Mouse (Mus musculus) CH12.LX (cell line): ENCODE measurements at regions not wholly inside any gene's neighbourhood (a gene's known extent, or its start where the extent isn't known, plus 50 kb on each side); places are given as distances from the start of the nearest gene placed in this dataset.
"Not testable (repeated sequence)": the region's sequence is repeated elsewhere in the genome, so short reads cannot be mapped to it uniquely, and the experiment has no call there.

ENCODE experiments used
- DNase-seq: peaks from one replicate; pipeline ENCODE4 v3.0.0-alpha.2; 2013; ENCODE audit errors: extremely low read depth
- H3K27ac ChIP-seq: 2 replicates; pipeline ENCODE4 v1.5.1; 2012; ENCODE audit warnings: low read depth, mild to moderate bottlenecking, control low read depth, moderate library complexity; ENCODE audit not compliant: insufficient read depth
- H3K27me3 ChIP-seq: replicated peaks from 2 replicates; pipeline ENCODE3; 2012; ENCODE audit warnings: inconsistent platforms
- H3K36me3 ChIP-seq, 2 experiments: replicated peaks in 1 of 2; 2 replicates each; pipeline versions ENCODE3 to v1.6.1; 2012; ENCODE audit warnings: inconsistent platforms in 1 of 2, low read length in 1 of 2, mild to moderate bottlenecking in 1 of 2, mixed read lengths in 1 of 2, moderate library complexity in 1 of 2; ENCODE audit not compliant: control insufficient read depth in 1 of 2, insufficient read depth in 1 of 2
- H3K4me1 ChIP-seq, 2 experiments: 2 replicates each; pipeline ENCODE4 v1.6.1; 2012; ENCODE audit warnings: inconsistent platforms in 1 of 2, moderate library complexity in 1 of 2; ENCODE audit not compliant: insufficient read depth in 2 of 2, control insufficient read depth in 1 of 2
- H3K4me2 ChIP-seq: 2 replicates; pipeline ENCODE4 v1.6.1; 2012; ENCODE audit warnings: low read depth, mild to moderate bottlenecking, control low read depth; ENCODE audit not compliant: poor library complexity, insufficient read depth, severe bottlenecking
- H3K4me3 ChIP-seq, 3 experiments: fragments of 150-350 bp in 1 of 3; sonication (generic) in 1 of 3; replicated peaks in 1 of 3; 2 replicates each; pipeline versions ENCODE3 to v1.5.1; 2011 to 2012; ENCODE audit warnings: low read depth in 2 of 3, low read length in 2 of 3, mild to moderate bottlenecking in 2 of 3, moderate library complexity in 2 of 3, control low read depth in 1 of 3, improper control_type of control experiment in 1 of 3, inconsistent platforms in 1 of 3, mixed read lengths in 1 of 3; ENCODE audit not compliant: poor library complexity in 1 of 3
- H3K79me2 ChIP-seq: replicated peaks from 2 replicates; pipeline ENCODE4 v1.6.1; 2012; ENCODE audit warnings: mild to moderate bottlenecking, moderate library complexity; ENCODE audit not compliant: control insufficient read depth, poor library complexity, insufficient read depth, severe bottlenecking; ENCODE audit errors: extremely low read depth
- H3K9ac ChIP-seq: 2 replicates; pipeline ENCODE4 v1.6.1; 2012; ENCODE audit warnings: low read depth, mild to moderate bottlenecking, control low read depth, moderate library complexity; ENCODE audit not compliant: insufficient read depth
- H3K9me3 ChIP-seq: replicated peaks from 2 replicates; pipeline ENCODE3; 2012; ENCODE audit warnings: low read length, inconsistent platforms, mixed read lengths
- CHD2 ChIP-seq: IDR thresholded peaks from 2 replicates; pipeline ENCODE4 v1.6.1; 2011; ENCODE audit warnings: low read length, improper control_type of control experiment
- ELF1 ChIP-seq: IDR thresholded peaks from 2 replicates; pipeline ENCODE4 v1.6.1; 2014; ENCODE audit warnings: low read depth, mild to moderate bottlenecking, inconsistent platforms, low read length, improper control_type of control experiment
- EP300 ChIP-seq: IDR thresholded peaks from 2 replicates; pipeline ENCODE4 v1.6.1; 2011; ENCODE audit warnings: low read length, improper control_type of control experiment
- GABPA ChIP-seq: IDR thresholded peaks from 2 replicates; pipeline ENCODE4 v1.6.1; 2012; ENCODE audit warnings: low read depth, low read length, improper control_type of control experiment, inconsistent platforms; ENCODE audit not compliant: insufficient replicate concordance
- KAT2A ChIP-seq: IDR thresholded peaks from 2 replicates; pipeline ENCODE4 v1.6.1; 2012; ENCODE audit warnings: low read length, improper control_type of control experiment, inconsistent platforms; ENCODE audit not compliant: insufficient replicate concordance
- MAFK ChIP-seq: IDR thresholded peaks from 2 replicates; pipeline ENCODE4 v1.6.1; 2011; ENCODE audit warnings: low read length, improper control_type of control experiment; ENCODE audit not compliant: insufficient replicate concordance
- MAX ChIP-seq: IDR thresholded peaks from 2 replicates; pipeline ENCODE4 v1.6.1; 2011; ENCODE audit warnings: low read length, improper control_type of control experiment
- MXI1 ChIP-seq: IDR thresholded peaks from 2 replicates; pipeline ENCODE4 v1.6.1; 2011; ENCODE audit warnings: mild to moderate bottlenecking, low read depth, low read length, improper control_type of control experiment
- POLR2A ChIP-seq: IDR thresholded peaks from 2 replicates; pipeline ENCODE4 v1.6.1; 2011; ENCODE audit warnings: low read depth, mild to moderate bottlenecking, improper control_type of control experiment, low read length
- SIN3A ChIP-seq: IDR thresholded peaks from 2 replicates; pipeline ENCODE4 v1.6.1; 2012; ENCODE audit warnings: low read length, improper control_type of control experiment, inconsistent platforms
- TCF12 ChIP-seq: IDR thresholded peaks from 2 replicates; pipeline ENCODE4 v1.6.1; 2014; ENCODE audit warnings: low read depth, mild to moderate bottlenecking, inconsistent platforms, low read length, improper control_type of control experiment
- ZKSCAN1 ChIP-seq: IDR thresholded peaks from 2 replicates; pipeline ENCODE4 v1.6.1; 2012; ENCODE audit warnings: low read depth, inconsistent platforms, low read length, improper control_type of control experiment, borderline replicate concordance
- ZNF384 ChIP-seq: IDR thresholded peaks from 2 replicates; pipeline ENCODE4 v1.6.1; 2012; ENCODE audit warnings: low read depth, low read length, improper control_type of control experiment, inconsistent platforms
- dilution Hi-C: fragments of 300-500 bp; cut with MboI; formaldehyde crosslinking; loops from 2 replicates; pipeline ENCODE4 v1.14.3; 2020; ENCODE audit warnings: low sequenced_read_pairs; ENCODE audit not compliant: extremely low pct_unique_long_range_greater_than_20kb, extremely low pct_ligation_motif_present
- in situ Hi-C: fragments of 300-500 bp; cut with MboI; formaldehyde crosslinking; loops from 3 replicates; pipeline ENCODE4 v1.14.3; 2019; ENCODE audit warnings: low sequenced_read_pairs, low pct_ligation_motif_present, low pct_unique_long_range_greater_than_20kb, mixed read lengths

DNA sequence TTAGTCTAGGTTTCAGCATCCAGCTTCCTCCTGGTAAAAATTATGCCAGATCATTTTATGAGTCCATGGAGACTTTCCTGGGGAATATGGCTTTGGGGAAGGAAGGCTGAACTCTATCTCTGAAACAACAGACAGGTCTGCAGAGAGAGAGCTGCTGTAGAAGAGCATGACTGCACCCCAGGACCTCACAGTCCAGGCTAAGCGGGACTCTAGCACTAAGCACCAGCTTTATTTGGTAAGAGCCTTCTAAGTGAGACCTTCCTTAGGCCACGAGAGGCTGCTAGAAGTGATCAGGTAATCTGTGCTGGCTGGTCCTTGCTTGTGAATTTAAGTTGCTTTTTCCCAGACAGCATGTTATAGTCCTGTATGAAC lies 711.3 kb upstream of the Slc39a10 start:
- Histone ChIP-seq H3K9ac (no peak overlapping the region), H3K79me2 (no peaks in the 10 kb centered on the region), H3K27me3 (no peaks in the 10 kb centered on the region), H3K4me1 (no peaks in the 10 kb centered on the region), H3K4me3 (no peak overlapping the region), H3K9me3 (peaks cover 37% of the 10 kb centered on the region), H3K4me2 (no peak overlapping the region), H3K27ac (no peak overlapping the region), H3K36me3 (no peaks in the 10 kb centered on the region)
- dilution Hi-C loops (no loop called here), in situ Hi-C loops (no loop called here)
- DNase-seq: no peak
- TF ChIP-seq SIN3A (no peak), CHD2 (no peak), MAFK (no peak), MXI1 (no peak), POLR2A (no peak), TCF12 (no peak), MAX (no peak), GABPA (no peak), EP300 (no peak), ELF1 (no peak)

DNA sequence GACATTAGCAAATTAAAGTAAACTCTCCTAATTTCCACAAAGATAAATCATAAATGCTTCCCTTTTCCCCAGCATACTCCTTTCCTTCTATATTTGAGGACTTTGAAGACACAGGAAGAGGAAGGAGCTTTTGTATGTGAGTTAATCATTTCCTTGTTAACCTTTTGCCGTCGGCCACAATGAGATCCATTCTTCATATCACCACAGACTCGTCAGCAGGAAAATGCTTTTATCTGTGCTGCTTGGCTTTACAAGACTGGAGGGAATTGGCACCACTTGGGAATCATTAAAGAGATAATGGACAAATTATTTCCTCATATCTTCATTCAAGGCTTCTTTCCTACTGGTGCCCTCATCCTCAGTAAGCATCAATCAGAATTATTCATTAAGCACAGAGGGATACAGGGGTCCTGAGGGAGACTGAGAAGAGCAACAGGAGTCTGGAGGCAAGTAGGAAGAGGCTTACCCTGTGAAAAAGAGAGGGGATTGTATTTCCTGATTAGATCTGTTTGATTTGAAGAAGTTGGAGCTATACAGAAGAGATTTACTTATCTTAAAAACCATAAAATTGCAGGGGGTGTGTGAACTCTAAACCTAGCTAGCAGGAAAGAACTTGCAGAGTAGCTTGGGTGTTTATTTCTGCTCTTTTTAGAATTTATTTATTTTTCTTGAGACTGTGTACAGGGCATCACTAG lies 710.8 kb upstream of the Slc39a10 start:
- no peak overlapping the region for H3K27ac ChIP-seq
- no peak overlapping the region for H3K4me3 ChIP-seq
- no peaks in the 10 kb centered on the region for H3K4me1 ChIP-seq
- no peak for DNase-seq
- H3K27me3 ChIP-seq: no peaks in the 10 kb centered on the region
- H3K36me3 ChIP-seq: no peaks in the 10 kb centered on the region
- dilution Hi-C loops (no loop called here), in situ Hi-C loops (no loop called here)
- TF ChIP-seq ZKSCAN1: no peak
- TF ChIP-seq POLR2A: no peak
- no peak for TF ChIP-seq TCF12
- TF ChIP-seq KAT2A: no peak
- TF ChIP-seq ZNF384: no peak
- no peak overlapping the region for H3K4me2 ChIP-seq
- peaks cover 38% of the 10 kb centered on the region for H3K9me3 ChIP-seq
- H3K79me2 ChIP-seq: no peaks in the 10 kb centered on the region
- H3K9ac ChIP-seq: no peak overlapping the region

DNA sequence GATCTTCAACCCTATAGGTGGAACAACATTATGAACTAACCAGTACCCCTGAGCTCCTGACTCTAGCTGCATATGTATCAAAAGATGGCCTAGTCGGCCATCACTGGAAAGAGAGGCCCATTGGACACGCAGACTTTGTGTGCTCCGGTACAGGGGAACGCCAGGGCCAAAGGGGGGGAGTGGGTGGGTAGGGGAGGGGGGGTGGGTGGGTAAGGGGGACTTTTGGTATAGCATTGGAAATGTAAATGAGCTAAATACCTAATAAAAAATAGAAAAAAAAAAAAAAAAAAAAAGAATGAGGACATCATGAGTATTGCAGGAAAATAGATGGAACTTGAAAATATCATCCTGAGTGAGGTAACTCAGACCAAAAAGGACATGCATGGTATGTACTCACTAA lies 701.0 kb upstream of the Slc39a10 start:
- H3K27ac ChIP-seq, H3K4me2 ChIP-seq, H3K9me3 ChIP-seq, H3K79me2 ChIP-seq, H3K9ac ChIP-seq, H3K27me3 ChIP-seq, dilution Hi-C loops, DNase-seq, H3K36me3 ChIP-seq, in situ Hi-C loops, H3K4me3 ChIP-seq, H3K4me1 ChIP-seq: not testable (repeated sequence)
